ENCODE assay signal across 8 mouse cellular contexts in genomic region chr7:101970429-101970775, GRCm38 (mm10). TPM values are rescaled to one million over a fixed set of nuclear protein-coding genes. Genes with fewer than 3 reads are reported as not detected.
DNase-seq lines count a peak whose midpoint lies in the region; ATAC-seq and TF ChIP-seq lines count a peak whose summit lies in the region.

No protein-coding gene starts in this region.

- peak; percentile 83 for DNase-seq in cerebellum, adult 8-10 months
- DNase-seq in cerebellum, adult 11-12 months, result no peak
- DNase-seq in embryonic facial prominence, embryonic 11.5 days (ENCODE audit: low spot score), result peak; percentile 92
- DNase-seq in left cerebral cortex, postnatal 36 days (ENCODE audit: low spot score in 2 of 2), result peak; percentile 80 to 85
- DNase-seq in mesoderm, embryonic 11.5 days (ENCODE audit: low read depth, low spot score), result peak; percentile 91
- peak; percentile 87 for DNase-seq in right cerebral cortex, postnatal 4 days

- intact Hi-C loops in left cerebral cortex, postnatal 36 days (cut with DNase I), result no loop called here

- peak; percentile 66 for ATAC-seq in embryonic facial prominence, embryonic 11.5 days (replicated peaks; ENCODE audit: insufficient number of reproducible peaks, low FRiP score, low TSS enrichment, low read depth)
- peak; percentile 18 for ATAC-seq in granulocyte monocyte progenitor cell, adult 5-6 weeks (replicated peaks; ENCODE audit: poor library complexity, severe bottlenecking)
- peak; percentile 74 for ATAC-seq in intestine, postnatal 0 days

- H3K27ac ChIP-seq in embryonic facial prominence, embryonic 11.5 days (replicated peaks; ENCODE audit: low read depth, low read length), result peak overlapping the region; percentile 99
- H3K27ac ChIP-seq in intestine, postnatal 0 days (ENCODE audit: low read depth, low read length), result peak overlapping the region; percentile 99

- peak overlapping the region; percentile 59 for H3K4me3 ChIP-seq in embryonic facial prominence, embryonic 11.5 days (ENCODE audit: low read depth, low read length)
- H3K4me3 ChIP-seq in intestine, postnatal 0 days (ENCODE audit: low read depth, low read length), result peak overlapping the region; percentile 71

- TF ChIP-seq CTCF in intestine, postnatal 0 days (IDR thresholded peaks at IDR 0.05; ENCODE audit: low read depth), result no peak

- H3K9ac ChIP-seq in embryonic facial prominence, embryonic 11.5 days (replicated peaks; ENCODE audit: low read length), result peak overlapping the region; percentile 90
- peak overlapping the region; percentile 74 for H3K9ac ChIP-seq in intestine, postnatal 0 days (ENCODE audit: low read depth, low read length)

- H3K4me1 ChIP-seq in embryonic facial prominence, embryonic 11.5 days (ENCODE audit: control insufficient read depth, insufficient read depth, low read length), result no peaks in the 10 kb centered on the region; the same call in 1 of the 2 replicates
- peaks cover 14% of the 10 kb centered on the region for H3K4me1 ChIP-seq in intestine, postnatal 0 days (replicated peaks; ENCODE audit: control insufficient read depth, insufficient read depth, low read length)

- H3K27me3 ChIP-seq in embryonic facial prominence, embryonic 11.5 days (ENCODE audit: control insufficient read depth, insufficient read depth, low read length), result no peaks in the 10 kb centered on the region
- no peaks in the 10 kb centered on the region for H3K27me3 ChIP-seq in intestine, postnatal 0 days (replicated peaks; ENCODE audit: control insufficient read depth, insufficient read depth, low read length)

- no peaks in the 10 kb centered on the region for H3K9me3 ChIP-seq in embryonic facial prominence, embryonic 11.5 days (replicated peaks; ENCODE audit: control insufficient read depth, low read length)
- no peaks in the 10 kb centered on the region for H3K9me3 ChIP-seq in intestine, postnatal 0 days (ENCODE audit: control insufficient read depth)

- 0% methylated on average over 14 of the region's 17 CpGs for WGBS in embryonic facial prominence, embryonic 11.5 days
- under 1% methylated on average over 13 of the region's 17 CpGs for WGBS in intestine, postnatal 0 days

- peak overlapping the region; percentile 72 for H3K4me2 ChIP-seq in embryonic facial prominence, embryonic 11.5 days (ENCODE audit: low read depth, low read length)
- peak overlapping the region; percentile 88 for H3K4me2 ChIP-seq in intestine, postnatal 0 days (replicated peaks; ENCODE audit: low read depth)

- H3K36me3 ChIP-seq in embryonic facial prominence, embryonic 11.5 days (replicated peaks; ENCODE audit: control insufficient read depth, insufficient read depth, low read depth, low read length), result no peaks in the 10 kb centered on the region
- H3K36me3 ChIP-seq in intestine, postnatal 0 days (ENCODE audit: control insufficient read depth, insufficient read depth), result no peaks in the 10 kb centered on the region

RNA-seq across cellular contexts. Expression of gene Numa1, which starts 36.5 kb away (rescaled TPM):
- 107 and 110 TPM in 2 replicates for polyA plus RNA-seq in embryonic facial prominence, embryonic 11.5 days (2014; fragmentation: Nextera tagmentation; extraction: Ambion mirVana)
- total RNA-seq in granulocyte monocyte progenitor cell, adult 5-6 weeks (2014; fragmentation: Nextera tagmentation), result 114 and 116 TPM in 2 replicates
- 153 and 204 TPM in 2 replicates for total RNA-seq in granulocyte monocyte progenitor cell, adult 5-6 weeks (2017)
- 17.0 and 19.2 TPM in 2 replicates for polyA plus RNA-seq in intestine, postnatal 0 days (2015; fragmentation: Nextera tagmentation; extraction: Ambion mirVana)
- total RNA-seq in left cerebral cortex, postnatal 36 days (2021), result 100 to 1,000 TPM in 1 of 2 experiments, 10 to 100 TPM in 1; 79.2 to 102 TPM

RNA-seq across cellular contexts. Expression of gene Lrrc51, which starts 36.7 kb away (rescaled TPM):
- polyA plus RNA-seq in embryonic facial prominence, embryonic 11.5 days (2014; fragmentation: Nextera tagmentation; extraction: Ambion mirVana), result 11.0 and 12.1 TPM in 2 replicates
- total RNA-seq in granulocyte monocyte progenitor cell, adult 5-6 weeks (2014; fragmentation: Nextera tagmentation), result 4.0 and 6.1 TPM in 2 replicates
- 3.8 TPM in 1 of 2 replicates, not detected in the other for total RNA-seq in granulocyte monocyte progenitor cell, adult 5-6 weeks (2017)
- polyA plus RNA-seq in intestine, postnatal 0 days (2015; fragmentation: Nextera tagmentation; extraction: Ambion mirVana), result 3.1 and 3.6 TPM in 2 replicates
- 1 to 10 TPM; 5.2 to 5.3 TPM for total RNA-seq in left cerebral cortex, postnatal 36 days (2021)

RNA-seq across cellular contexts. Expression of gene Il18bp, which starts 48.1 kb away (rescaled TPM):
- polyA plus RNA-seq in embryonic facial prominence, embryonic 11.5 days (2014; fragmentation: Nextera tagmentation; extraction: Ambion mirVana), result 1.6 TPM in 2 replicates
- total RNA-seq in granulocyte monocyte progenitor cell, adult 5-6 weeks (2014; fragmentation: Nextera tagmentation), result 5.8 and 12.6 TPM in 2 replicates
- total RNA-seq in granulocyte monocyte progenitor cell, adult 5-6 weeks (2017), result 1.1 and 3.7 TPM in 2 replicates
- 5.2 and 5.8 TPM in 2 replicates for polyA plus RNA-seq in intestine, postnatal 0 days (2015; fragmentation: Nextera tagmentation; extraction: Ambion mirVana)
- 10 to 100 TPM in 1 of 2 experiments, 1 to 10 TPM in 1; 3.7 to 10.6 TPM for total RNA-seq in left cerebral cortex, postnatal 36 days (2021)

Comparison
In these comparisons a context has a peak if more than half of its experiments do, and no peak if none do; other contexts are left out.
1. ATAC-seq: peak in every context shown above with its lines; median percentile 74 in intestine, postnatal 0 days; 66 in embryonic facial prominence, embryonic 11.5 days; 18 in granulocyte monocyte progenitor cell, adult 5-6 weeks.